Mouse (Mus musculus) lung, embryonic 16.5 days (tissue): ENCODE results near the gene Sdhb. TPM values are rescaled to one million over a fixed set of nuclear protein-coding genes. Genes with fewer than 3 reads are reported as not detected.

Experiments
- ATAC-seq: fragments of 200-750 bp; cut with Nextera tagmentation; 2 replicates; pipeline ENCODE4 v1.8.0; 2017; ENCODE audit warnings: low read depth, mild to moderate bottlenecking, moderate library complexity
- H3K27ac ChIP-seq: fragments of 300-500 bp; sonication (generic); 2 replicates; pipeline ENCODE4 v1.5.1; 2014; ENCODE audit warnings: mild to moderate bottlenecking, control low read depth, low read length
- H3K27me3 ChIP-seq: fragments of 300-500 bp; sonication (generic); 2 replicates; pipeline ENCODE4 v1.6.1; 2014; ENCODE audit warnings: low read depth, low read length, mixed read lengths; ENCODE audit not compliant: control insufficient read depth, insufficient read depth
- H3K36me3 ChIP-seq: fragments of 300-500 bp; sonication (generic); 2 replicates; pipeline ENCODE4 v1.6.1; 2014; ENCODE audit warnings: low read length; ENCODE audit not compliant: control insufficient read depth, insufficient read depth
- H3K4me1 ChIP-seq: fragments of 300-500 bp; sonication (generic); replicated peaks from 2 replicates; pipeline ENCODE4 v1.6.1; 2014; ENCODE audit warnings: low read length, mixed read lengths; ENCODE audit not compliant: control insufficient read depth, insufficient read depth
- H3K4me2 ChIP-seq: fragments of 300-500 bp; sonication (generic); 2 replicates; pipeline ENCODE4 v1.6.1; 2014; ENCODE audit warnings: low read depth, low read length, control low read depth
- H3K4me3 ChIP-seq: fragments of 300-500 bp; sonication (generic); 2 replicates; pipeline ENCODE4 v1.5.1; 2014; ENCODE audit warnings: mild to moderate bottlenecking, low read length, control low read depth
- H3K9ac ChIP-seq: fragments of 300-500 bp; sonication (generic); 2 replicates; pipeline ENCODE4 v1.6.1; 2014; ENCODE audit warnings: low read length, control low read depth
- H3K9me3 ChIP-seq: fragments of 300-500 bp; sonication (generic); 2 replicates; pipeline ENCODE4 v1.6.1; 2016; ENCODE audit warnings: low read length; ENCODE audit not compliant: control insufficient read depth
- WGBS: fragments of 180-500 bp; shearing (Covaris S2); extraction: QIAGEN DNeasy Blood & Tissue Kit; methylation state at CpG from one replicate; pipeline ENCODE4 v1.1.7; 2014; 5-methylcytosine and 5-hydroxymethylcytosine counted together
- polyA plus RNA-seq: library from polyadenylated mRNA; unstranded; fragments of >200 nt; fragmentation: Nextera tagmentation; extraction: Ambion mirVana; gene quantifications from 2 replicates; pipeline ENCODE4 v1.2.1, GENCODE M21; 2015

Sdhb gene
- polyA plus RNA-seq, 1 experiment from 2014 or later: 347 TPM

- no peak overlapping the region for H3K4me2 ChIP-seq
- no peak for ATAC-seq
- no peaks in the 10 kb centered on the region for H3K27me3 ChIP-seq
- peak overlapping the region; percentile 80 for H3K27ac ChIP-seq
- peaks cover 20% of the 10 kb centered on the region for H3K4me1 ChIP-seq
- H3K36me3 ChIP-seq: peaks cover 6% of the 10 kb centered on the region
- no peaks in the 10 kb centered on the region for H3K9me3 ChIP-seq
- H3K9ac ChIP-seq: no peak overlapping the region
- WGBS: 30% methylated on average over 4 of the region's 4 CpGs
- H3K4me3 ChIP-seq: no peak overlapping the region
Measured at GRCm38 (mm10) chr4:140982808-140983207, 21.8 kb downstream of the Sdhb start.

- 6% methylated on average over 9 of the region's 9 CpGs for WGBS
- H3K9me3 ChIP-seq: no peaks in the 10 kb centered on the region
- H3K4me2 ChIP-seq: no peak overlapping the region
- ATAC-seq: peak; percentile 72
- H3K27me3 ChIP-seq: no peaks in the 10 kb centered on the region
- H3K27ac ChIP-seq: peak overlapping the region; percentile 80
- H3K36me3 ChIP-seq: peaks cover 6% of the 10 kb centered on the region; the same call in 1 of the 2 replicates
- H3K4me1 ChIP-seq: peaks cover 19% of the 10 kb centered on the region
- no peak overlapping the region for H3K4me3 ChIP-seq
- H3K9ac ChIP-seq: 0 out of 2 replicates have a peak overlapping the region, but pooled peaks have one; percentile 2
Measured at GRCm38 (mm10) chr4:140983442-140983841, 22.4 kb downstream of the Sdhb start.

GRCm38 (mm10) chr4:140984544-140984943 lies 23.5 kb downstream of the Sdhb start:
- no peak for ATAC-seq
- Histone ChIP-seq H3K36me3 (no peaks in the 10 kb centered on the region), H3K9me3 (no peaks in the 10 kb centered on the region), H3K27me3 (no peaks in the 10 kb centered on the region), H3K4me1 (peaks cover 19% of the 10 kb centered on the region), H3K27ac (no peak overlapping the region), H3K9ac (no peak overlapping the region), H3K4me3 (no peak overlapping the region), H3K4me2 (no peak overlapping the region)
- 71% methylated on average over 6 of the region's 6 CpGs for WGBS

GRCm38 (mm10) chr4:140986024-140986710 lies 25.2 kb downstream of the Sdhb start:
- no peak overlapping the region for H3K27ac ChIP-seq
- peak overlapping the region; percentile 86 for H3K4me2 ChIP-seq
- peak overlapping the region; percentile 91 for H3K4me3 ChIP-seq
- H3K36me3 ChIP-seq: no peaks in the 10 kb centered on the region
- H3K4me1 ChIP-seq: peaks cover 19% of the 10 kb centered on the region
- no peak for ATAC-seq
- H3K9ac ChIP-seq: peak overlapping the region; percentile 87
- no peaks in the 10 kb centered on the region for H3K9me3 ChIP-seq
- 24% methylated on average over 15 of the region's 15 CpGs for WGBS
- H3K27me3 ChIP-seq: no peaks in the 10 kb centered on the region

GRCm38 (mm10) chr4:140986711-140987395 lies 25.9 kb downstream of the Sdhb start, which contains the start of gene Atp13a2:
TSS of gene Atp13a2 (plus strand) at chr4:140986873.
- under 1% methylated on average over 56 of the region's 58 CpGs for WGBS
- Histone ChIP-seq H3K4me1 (peaks cover 19% of the 10 kb centered on the region), H3K9ac (peak within 1 kb of the TSS; percentile 87), H3K27me3 (no peaks in the 10 kb centered on the region), H3K4me3 (peak within 1 kb of the TSS; percentile 91), H3K36me3 (no peaks in the 10 kb centered on the region), H3K4me2 (peak within 1 kb of the TSS; percentile 86), H3K27ac (no peak within 1 kb of the TSS), H3K9me3 (no peaks in the 10 kb centered on the region)
- peak; percentile 89 for ATAC-seq

- no peaks in the 10 kb centered on the region for H3K27me3 ChIP-seq
- peak overlapping the region; percentile 91 for H3K4me3 ChIP-seq
- peaks cover 19% of the 10 kb centered on the region for H3K4me1 ChIP-seq
- H3K4me2 ChIP-seq: peak overlapping the region; percentile 86
- H3K36me3 ChIP-seq: no peaks in the 10 kb centered on the region
- ATAC-seq: no peak
- H3K9ac ChIP-seq: peak overlapping the region; percentile 87
- 22% methylated on average over 7 of the region's 7 CpGs for WGBS
- H3K27ac ChIP-seq: no peak overlapping the region
- H3K9me3 ChIP-seq: no peaks in the 10 kb centered on the region
Measured at GRCm38 (mm10) chr4:140987476-140987875, 26.5 kb downstream of the Sdhb start.

- no peak overlapping the region for H3K9ac ChIP-seq
- no peak overlapping the region for H3K4me2 ChIP-seq
- H3K4me1 ChIP-seq: peaks cover 12% of the 10 kb centered on the region
- H3K27ac ChIP-seq: no peak overlapping the region
- no peak overlapping the region for H3K4me3 ChIP-seq
- 74% methylated on average over 7 of the region's 7 CpGs for WGBS
- no peaks in the 10 kb centered on the region for H3K36me3 ChIP-seq
- ATAC-seq: no peak
- no peaks in the 10 kb centered on the region for H3K9me3 ChIP-seq
- H3K27me3 ChIP-seq: no peaks in the 10 kb centered on the region
Measured at GRCm38 (mm10) chr4:140988706-140989290, 27.8 kb downstream of the Sdhb start.

GRCm38 (mm10) chr4:140989447-140989846 lies 28.4 kb downstream of the Sdhb start:
- 92% methylated on average over 14 of the region's 14 CpGs for WGBS

GRCm38 (mm10) chr4:140992215-140992614 lies 31.2 kb downstream of the Sdhb start:
- no peak overlapping the region for H3K27ac ChIP-seq
- H3K27me3 ChIP-seq: no peaks in the 10 kb centered on the region
- H3K4me3 ChIP-seq: no peak overlapping the region
- H3K4me1 ChIP-seq: peaks cover 8% of the 10 kb centered on the region
- peaks cover 22% of the 10 kb centered on the region for H3K36me3 ChIP-seq
- no peak overlapping the region for H3K9ac ChIP-seq
- H3K9me3 ChIP-seq: no peaks in the 10 kb centered on the region
- ATAC-seq: no peak
- WGBS: 89% methylated on average over 20 of the region's 20 CpGs
- no peak overlapping the region for H3K4me2 ChIP-seq

More at GRCm38 (mm10) chr4:140989447-140989846, 28.4 kb downstream of the Sdhb start:
- peaks cover 12% of the 10 kb centered on the region for H3K4me1 ChIP-seq
- no peaks in the 10 kb centered on the region for H3K9me3 ChIP-seq
- H3K4me2 ChIP-seq: no peak overlapping the region
- no peak overlapping the region for H3K27ac ChIP-seq
- H3K36me3 ChIP-seq: peaks cover 6% of the 10 kb centered on the region
- no peaks in the 10 kb centered on the region for H3K27me3 ChIP-seq
- no peak overlapping the region for H3K9ac ChIP-seq
- no peak overlapping the region for H3K4me3 ChIP-seq
- no peak for ATAC-seq
